Mouse (Mus musculus) hindbrain, embryonic 15.5 days (tissue): ENCODE results near the gene Smc5. TPM values are rescaled to one million over a fixed set of nuclear protein-coding genes. Genes with fewer than 3 reads are reported as not detected.

Experiments
- ATAC-seq: fragments of 200-750 bp; cut with Nextera tagmentation; 2 replicates; pipeline ENCODE4 v1.8.0; 2017; ENCODE audit warnings: low read depth, moderate number of reproducible peaks, moderate TSS enrichment; ENCODE audit not compliant: low FRiP score
- H3K27ac ChIP-seq: fragments of 300-500 bp; sonication (generic); replicated peaks from 2 replicates; pipeline ENCODE4 v1.5.1; 2015; ENCODE audit warnings: mild to moderate bottlenecking, inconsistent platforms
- H3K27me3 ChIP-seq: fragments of 300-500 bp; sonication (generic); 2 replicates; pipeline ENCODE4 v1.6.1; 2015; ENCODE audit warnings: control low read depth, inconsistent platforms
- H3K36me3 ChIP-seq: fragments of 300-500 bp; sonication (generic); 2 replicates; pipeline ENCODE4 v1.6.1; 2015; ENCODE audit warnings: control low read depth, inconsistent platforms
- H3K4me1 ChIP-seq: fragments of 300-500 bp; sonication (generic); replicated peaks from 2 replicates; pipeline ENCODE4 v1.6.1; 2015; ENCODE audit warnings: control low read depth, inconsistent platforms
- H3K4me2 ChIP-seq: fragments of 300-500 bp; sonication (generic); 2 replicates; pipeline ENCODE4 v1.6.1; 2015; ENCODE audit warnings: moderate library complexity, mild to moderate bottlenecking, inconsistent platforms
- H3K4me3 ChIP-seq: fragments of 300-500 bp; sonication (generic); 2 replicates; pipeline ENCODE4 v1.5.1; 2015; ENCODE audit warnings: mild to moderate bottlenecking, inconsistent platforms
- H3K9ac ChIP-seq: fragments of 300-500 bp; sonication (generic); 2 replicates; pipeline ENCODE4 v1.6.1; 2015; ENCODE audit warnings: inconsistent platforms
- H3K9me3 ChIP-seq: fragments of 300-500 bp; sonication (generic); 2 replicates; pipeline ENCODE4 v1.6.1; 2016; ENCODE audit warnings: control low read depth, inconsistent platforms
- WGBS: fragments of 180-500 bp; shearing (Covaris S2); methylation state at CpG from one replicate; pipeline ENCODE4 v1.1.7; 2015; 5-methylcytosine and 5-hydroxymethylcytosine counted together
- polyA plus RNA-seq: library from polyadenylated mRNA; unstranded; fragments of >200 nt; fragmentation: Nextera tagmentation; extraction: Ambion mirVana; gene quantifications from 2 replicates; pipeline ENCODE4 v1.2.1, GENCODE M21; 2015

The Smc5 gene
- polyA plus RNA-seq, 1 experiment from 2014 or later, result 21.6 TPM

GRCm38 (mm10) chr19:23162877-23163276 is 110.8 kb downstream of the Smc5 start:
- H3K9ac ChIP-seq, result no peak overlapping the region
- no peaks in the 10 kb centered on the region for H3K27me3 ChIP-seq
- WGBS, result 83% methylated on average over 6 of the region's 6 CpGs
- no peak overlapping the region for H3K4me2 ChIP-seq
- H3K36me3 ChIP-seq, result no peaks in the 10 kb centered on the region
- no peaks in the 10 kb centered on the region for H3K9me3 ChIP-seq
- H3K4me3 ChIP-seq, result no peak overlapping the region
- no peaks in the 10 kb centered on the region; the same call in 1 of the 2 replicates for H3K4me1 ChIP-seq
- no peak for ATAC-seq
- no peak overlapping the region for H3K27ac ChIP-seq

GRCm38 (mm10) chr19:23162387-23162809 is 111.3 kb downstream of the Smc5 start:
- no peaks in the 10 kb centered on the region for H3K9me3 ChIP-seq
- no peaks in the 10 kb centered on the region for H3K27me3 ChIP-seq
- no peak overlapping the region for H3K9ac ChIP-seq
- no peaks in the 10 kb centered on the region; the same call in 1 of the 2 replicates for H3K4me1 ChIP-seq
- H3K36me3 ChIP-seq, result no peaks in the 10 kb centered on the region
- ATAC-seq, result no peak
- no peak overlapping the region for H3K27ac ChIP-seq
- 34% methylated on average over 8 of the region's 8 CpGs for WGBS
- H3K4me2 ChIP-seq, result no peak overlapping the region
- H3K4me3 ChIP-seq, result no peak overlapping the region

- no peak for ATAC-seq
- no peak overlapping the region for H3K4me3 ChIP-seq
- H3K9ac ChIP-seq, result no peak overlapping the region
Observed at GRCm38 (mm10) chr19:23159780-23160395, 113.8 kb downstream of the Smc5 start.

More at GRCm38 (mm10) chr19:23159780-23160395, 113.8 kb downstream of the Smc5 start:
- H3K36me3 ChIP-seq, result no peaks in the 10 kb centered on the region
- no peaks in the 10 kb centered on the region for H3K9me3 ChIP-seq
- no peak overlapping the region for H3K4me2 ChIP-seq
- WGBS, result 76% methylated on average over 10 of the region's 10 CpGs
- H3K27ac ChIP-seq, result no peak overlapping the region
- H3K27me3 ChIP-seq, result no peaks in the 10 kb centered on the region
- no peaks in the 10 kb centered on the region; the same call in 1 of the 2 replicates for H3K4me1 ChIP-seq

Other genes with a start within 250 kb of the Smc5 start
- 4.5 and 5.0 TPM in 2 replicates for gene Klf9, start 132.7 kb downstream of the Smc5 start, polyA plus RNA-seq
- gene Mamdc2, start 174.5 kb upstream of the Smc5 start, polyA plus RNA-seq, result 1.4 and 1.7 TPM in 2 replicates